Mouse (Mus musculus) embryonic facial prominence, embryonic 10.5 days (tissue): ENCODE results near the gene Gm49405. TPM values are rescaled to one million over a fixed set of nuclear protein-coding genes. Genes with fewer than 3 reads are reported as not detected.
"Not testable (repeated sequence)": the region's sequence is repeated elsewhere in the genome, so short reads cannot be mapped to it uniquely, and the experiment has no call there.

Experiments used
- DNase-seq: peaks from one replicate; pipeline ENCODE4 v3.0.0-alpha.2; 2017; ENCODE audit warnings: low spot score
- H3K27ac ChIP-seq: fragments of 300-500 bp; sonication (generic); replicated peaks from 2 replicates; pipeline ENCODE4 v1.5.1; 2016; ENCODE audit warnings: mild to moderate bottlenecking
- H3K27me3 ChIP-seq: fragments of 300-500 bp; sonication (generic); replicated peaks from 2 replicates; pipeline ENCODE4 v1.6.1; 2016; ENCODE audit warnings: low read depth, mild to moderate bottlenecking; ENCODE audit not compliant: poor library complexity, severe bottlenecking
- H3K36me3 ChIP-seq: fragments of 300-500 bp; sonication (generic); replicated peaks from 2 replicates; pipeline ENCODE4 v1.6.1; 2016; ENCODE audit warnings: mild to moderate bottlenecking, moderate library complexity
- H3K4me1 ChIP-seq: fragments of 300-500 bp; sonication (generic); 2 replicates; pipeline ENCODE4 v1.6.1; 2016
- H3K4me3 ChIP-seq: fragments of 300-500 bp; sonication (generic); 2 replicates; pipeline ENCODE4 v1.5.1; 2016; ENCODE audit warnings: mild to moderate bottlenecking, moderate library complexity
- H3K9me3 ChIP-seq: fragments of 300-500 bp; sonication (generic); 2 replicates; pipeline ENCODE4 v1.6.1; 2016; ENCODE audit warnings: mild to moderate bottlenecking
- WGBS: fragments of 180-500 bp; shearing (Covaris S2); methylation state at CpG from one replicate; pipeline ENCODE4 v1.1.7; 2016; 5-methylcytosine and 5-hydroxymethylcytosine counted together
- polyA plus RNA-seq: library from polyadenylated mRNA; unstranded; fragments of >200 nt; fragmentation: Nextera tagmentation; extraction: Ambion mirVana; gene quantifications from 2 replicates; pipeline ENCODE4 v1.2.1, GENCODE M21; 2016

Gm49405 gene
- polyA plus RNA-seq = 4.5 and 4.6 TPM in 2 replicates

DNA sequence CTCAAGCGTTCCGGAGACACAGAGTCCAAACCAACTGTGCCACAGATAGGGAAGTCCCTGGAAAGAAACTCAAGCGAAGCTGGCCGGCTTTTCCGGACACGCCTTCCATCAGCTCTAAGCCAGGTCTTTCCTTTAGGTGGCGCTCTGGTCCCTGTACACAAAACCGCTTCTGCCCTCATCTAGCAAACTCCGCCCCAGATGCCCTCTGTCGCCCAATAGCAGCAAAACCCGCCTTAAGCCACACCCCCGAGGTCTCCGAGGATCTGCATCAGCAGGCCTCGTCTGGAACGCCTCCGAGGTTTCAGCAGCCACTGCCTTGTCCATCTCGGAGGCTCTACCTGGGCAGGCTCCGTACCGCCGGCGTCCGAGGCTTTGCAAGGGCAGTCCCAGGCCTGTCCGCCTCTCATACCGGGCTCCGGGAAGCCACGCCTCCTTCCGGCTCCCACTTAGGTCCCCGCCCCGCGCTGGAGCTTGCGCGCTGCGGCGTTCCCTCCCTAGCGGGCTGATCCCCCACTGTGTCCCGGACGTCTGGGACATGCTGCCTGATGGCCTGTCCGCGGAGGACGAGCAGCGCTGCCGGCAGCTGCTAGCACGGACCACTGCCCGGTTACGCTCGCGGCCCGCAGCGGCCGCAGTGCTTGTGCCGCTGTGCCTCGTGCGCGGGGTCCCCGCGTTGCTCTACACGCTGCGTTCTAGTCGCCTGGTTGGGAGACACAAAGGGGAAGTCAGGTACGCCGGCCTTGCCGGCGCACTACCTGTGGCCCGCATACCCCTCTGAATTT lies at the start of gene Gm49405, which contains the start of gene Nudt8:
Gm49405 (plus strand) TSS at position 508 of the 782 bp plus-strand sequence.
Nudt8 (plus strand) TSS at position 462 of the 782 bp plus-strand sequence.
- peak within 1 kb of the TSS; percentile 96 for H3K27ac ChIP-seq
- under 1% methylated on average over 64 of the region's 64 CpGs for WGBS
- H3K4me1 ChIP-seq = peaks cover 51% of the 10 kb centered on the region
- H3K4me3 ChIP-seq = peak within 1 kb of the TSS; percentile 90
- H3K36me3 ChIP-seq = peaks cover 11% of the 10 kb centered on the region
- no peaks in the 10 kb centered on the region for H3K9me3 ChIP-seq
- peak; percentile 96 for DNase-seq
- peaks cover 13% of the 10 kb centered on the region; the same call in 1 of the 2 replicates for H3K27me3 ChIP-seq

DNA sequence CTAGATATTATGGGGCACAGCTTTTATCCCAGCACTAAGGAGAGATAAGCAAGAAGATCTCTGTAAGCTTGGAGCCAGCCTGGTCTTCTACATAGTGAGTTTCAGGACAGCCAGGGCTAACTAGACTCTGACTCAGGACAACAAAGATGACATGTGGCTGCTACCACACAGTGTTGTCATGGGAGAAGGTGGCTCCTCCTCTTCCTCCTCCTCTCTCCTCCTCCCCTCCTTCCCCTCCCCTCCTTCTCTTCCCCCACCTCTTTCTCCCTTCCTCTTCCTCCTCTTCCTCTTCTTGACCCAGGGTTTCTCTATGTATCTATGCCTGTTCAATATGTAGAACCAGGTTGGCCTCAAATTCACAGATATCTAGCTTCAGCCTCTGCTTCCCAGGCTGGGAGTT lies 49.0 kb upstream of the Gm49405 start:
- H3K9me3 ChIP-seq = no peaks in the 10 kb centered on the region
- no peaks in the 10 kb centered on the region for H3K36me3 ChIP-seq
- H3K27ac ChIP-seq = no peak overlapping the region
- H3K4me1 ChIP-seq = peaks cover 3% of the 10 kb centered on the region; the same call in 1 of the 2 replicates
- no peak for DNase-seq
- H3K27me3 ChIP-seq = no peaks in the 10 kb centered on the region
- no peak overlapping the region for H3K4me3 ChIP-seq

DNA sequence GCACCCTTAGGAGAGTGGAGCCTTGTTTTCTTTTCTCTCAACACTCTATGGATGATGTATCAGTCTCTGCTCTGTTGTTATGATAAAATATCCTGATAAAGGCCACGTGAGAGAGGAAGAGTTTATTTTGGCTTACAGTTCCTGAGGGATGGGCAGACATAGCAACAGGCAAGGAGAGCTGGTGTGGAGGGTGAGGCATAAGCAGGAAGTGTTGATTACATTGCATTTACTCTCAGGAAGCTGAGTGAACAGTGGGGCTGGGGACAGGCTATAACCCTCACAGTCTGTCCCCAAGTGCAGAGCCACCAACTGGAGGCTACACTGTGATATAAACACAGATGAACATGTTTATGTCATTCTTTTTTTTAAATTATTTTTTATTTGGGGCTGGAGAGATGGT lies 48.3 kb upstream of the Gm49405 start:
- Histone ChIP-seq H3K4me3 (no peak overlapping the region), H3K27ac (no peak overlapping the region), H3K9me3 (no peaks in the 10 kb centered on the region), H3K27me3 (no peaks in the 10 kb centered on the region), H3K36me3 (no peaks in the 10 kb centered on the region), H3K4me1 (0 out of 2 replicates have a peak, but pooled peaks cover 3% of the 10 kb centered on the region)
- DNase-seq = no peak
- whole genome bisulfite sequencing = 50% methylated on average over 1 of the region's 1 CpGs

DNA sequence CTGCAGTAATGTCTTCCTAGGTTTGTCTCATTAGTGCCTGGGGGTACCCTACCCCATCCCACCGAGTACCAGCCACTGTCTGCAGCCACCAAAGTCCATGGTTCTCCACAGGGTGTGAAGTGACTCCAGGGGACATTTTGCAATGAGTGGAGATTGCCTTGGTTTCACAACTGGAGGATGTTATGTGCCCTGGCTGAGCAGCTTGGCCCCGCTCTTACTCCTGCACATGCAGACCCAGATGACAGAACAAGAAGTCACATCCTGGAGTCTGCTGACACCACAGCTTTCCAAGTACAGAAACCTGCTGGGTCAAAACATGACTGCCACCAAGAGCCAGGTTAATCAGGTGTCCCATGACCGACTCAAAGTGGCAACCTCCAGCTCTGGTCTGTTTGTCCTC lies 45.4 kb upstream of the Gm49405 start:
- no peak for DNase-seq
- no peaks in the 10 kb centered on the region for H3K36me3 ChIP-seq
- no peak overlapping the region for H3K27ac ChIP-seq
- WGBS = 81% methylated on average over 3 of the region's 3 CpGs
- H3K27me3 ChIP-seq = no peaks in the 10 kb centered on the region
- H3K4me1 ChIP-seq = 0 out of 2 replicates have a peak, but pooled peaks cover 3% of the 10 kb centered on the region
- H3K9me3 ChIP-seq = no peaks in the 10 kb centered on the region
- H3K4me3 ChIP-seq = no peak overlapping the region

DNA sequence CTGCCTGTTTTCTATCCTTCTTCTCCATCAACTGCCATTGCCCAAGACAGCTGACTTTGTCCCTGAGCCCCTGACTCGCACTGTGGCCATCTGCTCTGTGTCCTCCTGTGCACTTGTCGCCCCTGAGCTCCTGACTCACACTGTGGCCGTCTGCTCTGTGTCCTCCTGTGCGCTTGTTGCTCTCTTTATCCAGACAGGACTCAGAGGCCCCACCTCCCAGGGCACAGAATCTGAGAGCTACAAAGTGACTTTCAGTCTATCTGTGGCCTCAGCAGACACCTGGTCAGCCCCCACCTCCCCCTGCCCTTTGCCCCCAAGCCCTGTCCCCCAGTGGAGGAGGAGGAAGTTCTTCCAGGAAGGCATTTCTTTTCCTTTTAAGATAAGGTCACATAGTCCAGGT lies 44.6 kb upstream of the Gm49405 start:
- no peaks in the 10 kb centered on the region for H3K27me3 ChIP-seq
- no peak overlapping the region for H3K27ac ChIP-seq
- no peak overlapping the region for H3K4me3 ChIP-seq
- H3K36me3 ChIP-seq = no peaks in the 10 kb centered on the region
- H3K9me3 ChIP-seq = no peaks in the 10 kb centered on the region
- DNase-seq = no peak
- 0 out of 2 replicates have a peak, but pooled peaks cover 3% of the 10 kb centered on the region for H3K4me1 ChIP-seq
- 69% methylated on average over 4 of the region's 4 CpGs for WGBS

DNA sequence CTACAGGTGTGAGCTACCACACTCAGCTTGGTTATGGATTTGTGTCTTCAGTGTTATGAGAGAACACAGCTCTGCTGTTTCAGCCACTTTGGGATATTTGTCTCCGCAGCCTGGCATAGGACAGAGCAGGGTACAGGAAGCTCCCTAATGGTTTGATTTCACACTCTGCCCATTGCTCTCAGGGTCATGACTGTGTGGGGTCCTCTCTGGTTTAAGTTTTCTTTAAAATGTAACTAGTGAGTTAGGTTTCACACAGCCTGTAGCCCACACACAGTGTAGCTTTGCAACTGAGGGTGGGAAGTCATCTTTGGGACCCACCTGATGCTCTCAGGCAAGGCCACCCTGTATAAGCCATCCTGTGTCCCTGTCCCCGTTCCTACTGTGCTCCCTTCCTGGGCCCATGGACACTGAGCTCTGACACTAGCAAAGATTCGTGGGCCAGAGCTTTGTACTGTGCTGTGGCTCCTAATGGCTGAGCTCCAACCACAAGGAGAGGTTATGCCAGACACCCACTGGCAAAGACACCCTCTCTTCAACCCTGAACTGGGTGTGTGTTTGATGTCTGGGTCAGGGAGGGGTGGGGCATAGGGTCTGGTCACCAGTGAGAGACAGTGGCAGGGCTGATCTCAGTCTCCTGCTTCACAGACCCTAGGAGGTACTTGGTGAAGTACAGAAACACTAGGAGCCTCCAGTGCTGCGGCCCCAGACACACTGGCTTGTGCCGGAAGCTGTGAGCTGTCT lies 43.0 kb upstream of the Gm49405 start:
- not testable (repeated sequence) for DNase-seq, H3K36me3 ChIP-seq
- 76% methylated on average over 5 of the region's 5 CpGs for WGBS

DNA sequence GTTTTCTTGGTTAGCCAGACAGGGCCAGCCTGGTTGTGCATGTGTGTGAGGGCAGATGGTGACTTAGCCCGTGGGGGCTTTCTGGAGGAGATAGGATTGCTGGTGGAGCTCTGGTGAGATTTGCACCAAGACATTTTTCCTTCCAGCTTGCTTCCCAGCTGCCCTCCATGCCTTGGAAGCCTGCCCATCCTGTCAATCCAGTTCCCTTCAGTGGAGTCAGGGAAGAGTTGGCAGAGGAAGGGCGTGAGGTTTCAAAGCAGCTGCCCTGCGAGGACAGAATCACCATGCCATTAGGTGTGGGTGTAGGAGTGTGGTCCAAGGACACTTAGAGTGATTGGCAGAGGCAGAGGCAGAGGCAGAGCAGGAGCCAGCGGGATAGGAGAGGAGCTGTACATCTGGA lies 42.0 kb upstream of the Gm49405 start, which contains the start of gene Aldh3b3:
Aldh3b3 (plus strand) TSS at position 176 of the 400 bp plus-strand sequence.
- no peaks in the 10 kb centered on the region for H3K27me3 ChIP-seq
- H3K9me3 ChIP-seq = no peaks in the 10 kb centered on the region
- H3K4me1 ChIP-seq = 0 out of 2 replicates have a peak, but pooled peaks cover 3% of the 10 kb centered on the region
- DNase-seq = no peak
- 80% methylated on average over 4 of the region's 4 CpGs for WGBS
- H3K36me3 ChIP-seq = no peaks in the 10 kb centered on the region
- H3K4me3 ChIP-seq = no peak within 1 kb of the TSS
- H3K27ac ChIP-seq = no peak within 1 kb of the TSS

More for the DNA sequence above, 43.0 kb upstream of the Gm49405 start:
- H3K4me1 ChIP-seq, H3K27me3 ChIP-seq, H3K9me3 ChIP-seq, H3K4me3 ChIP-seq, H3K27ac ChIP-seq: not testable (repeated sequence)

DNA sequence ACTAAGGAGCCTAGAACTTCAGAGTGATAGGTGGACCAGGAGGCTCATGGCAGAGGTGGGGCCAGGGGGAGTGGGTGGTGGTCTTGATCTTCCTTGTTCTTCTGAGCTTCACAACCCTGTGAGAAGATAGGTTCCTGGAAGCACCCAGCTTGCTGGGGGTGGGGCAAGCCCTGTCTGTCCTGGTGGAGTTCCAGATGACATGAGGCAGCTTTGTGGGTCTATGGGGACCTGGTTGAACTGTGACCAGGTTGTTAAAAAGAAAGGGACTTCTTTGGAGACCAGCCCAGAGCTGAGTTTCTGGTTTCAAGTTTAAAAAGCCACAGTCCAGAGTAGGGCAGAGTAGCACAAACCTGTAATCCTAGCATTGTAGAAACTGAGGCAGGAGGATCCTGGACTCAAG lies 41.4 kb upstream of the Gm49405 start:
- no peaks in the 10 kb centered on the region for H3K27me3 ChIP-seq
- H3K4me1 ChIP-seq = 0 out of 2 replicates have a peak, but pooled peaks cover 3% of the 10 kb centered on the region
- no peaks in the 10 kb centered on the region for H3K36me3 ChIP-seq
- H3K4me3 ChIP-seq = no peak overlapping the region
- no peaks in the 10 kb centered on the region for H3K9me3 ChIP-seq
- H3K27ac ChIP-seq = no peak overlapping the region
- DNase-seq = no peak

DNA sequence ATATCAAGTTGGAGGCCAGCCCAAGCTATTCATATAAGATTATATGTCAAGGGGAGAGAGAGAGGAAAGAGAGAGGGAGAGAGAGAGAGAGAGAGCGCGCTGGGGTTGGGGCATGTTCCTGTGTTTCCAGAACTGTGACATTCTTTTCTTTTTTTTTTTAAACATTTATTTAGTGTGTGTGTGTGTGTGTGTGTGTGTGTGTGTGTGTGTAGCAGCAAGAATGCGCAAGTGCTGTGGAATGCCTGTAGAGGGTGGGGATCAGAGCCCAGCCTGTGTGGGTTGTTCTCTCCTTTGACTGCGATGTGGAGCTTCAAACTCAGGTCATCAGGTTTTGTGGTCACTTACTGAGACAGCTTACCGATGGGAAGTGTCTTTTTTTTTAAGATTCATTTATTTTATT lies 40.2 kb upstream of the Gm49405 start:
- Histone ChIP-seq H3K27me3 (no peaks in the 10 kb centered on the region), H3K27ac (no peak overlapping the region), H3K36me3 (no peaks in the 10 kb centered on the region), H3K4me3 (no peak overlapping the region), H3K4me1 (0 out of 2 replicates have a peak, but pooled peaks cover 3% of the 10 kb centered on the region), H3K9me3 (no peaks in the 10 kb centered on the region)
- 85% methylated on average over 5 of the region's 5 CpGs for whole genome bisulfite sequencing
- no peak for DNase-seq

DNA sequence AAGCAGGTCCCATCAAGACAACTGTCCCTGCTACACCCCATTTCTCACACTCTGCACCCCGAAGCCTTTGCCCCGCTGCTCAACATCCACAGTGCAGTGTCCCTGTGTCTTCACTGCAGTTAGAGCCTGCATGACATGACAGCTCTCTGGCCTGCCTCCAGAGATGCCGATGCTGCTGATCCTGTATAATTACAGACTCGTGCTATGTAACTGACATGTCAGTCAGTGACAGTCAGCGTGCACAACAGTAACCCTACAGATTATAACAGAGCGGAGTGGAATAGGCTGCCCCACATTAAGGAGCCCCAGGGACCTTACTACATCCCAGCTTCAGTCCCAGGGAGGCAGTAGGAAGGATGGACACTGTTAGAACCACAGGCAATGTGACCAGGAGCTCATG lies 38.6 kb upstream of the Gm49405 start:
- WGBS = 87% methylated on average over 6 of the region's 6 CpGs
- DNase-seq, H3K4me3 ChIP-seq, H3K4me1 ChIP-seq, H3K36me3 ChIP-seq, H3K9me3 ChIP-seq, H3K27me3 ChIP-seq, H3K27ac ChIP-seq: not testable (repeated sequence)

DNA sequence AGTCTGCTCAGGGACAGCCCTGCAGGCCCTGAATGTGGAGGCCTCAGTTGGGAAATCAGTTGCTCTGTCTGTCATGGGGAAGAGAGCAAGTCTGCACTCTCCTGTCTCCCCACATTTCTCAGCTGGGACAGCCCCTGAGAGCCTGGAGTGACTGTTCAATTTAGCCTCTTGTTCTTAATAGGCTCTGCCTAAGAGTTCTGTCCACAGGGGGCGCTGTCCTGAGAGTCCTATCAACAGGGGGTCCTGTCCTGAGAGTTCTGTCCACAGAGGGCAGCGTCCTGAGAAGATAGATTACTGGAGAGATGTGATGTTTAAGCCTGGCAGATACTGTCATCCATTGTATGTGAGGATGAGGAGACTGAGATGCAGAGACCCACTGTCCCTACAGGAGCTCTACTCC lies 38.0 kb upstream of the Gm49405 start:
- Histone ChIP-seq H3K27ac (no peak overlapping the region), H3K4me1 (no peaks in the 10 kb centered on the region), H3K36me3 (no peaks in the 10 kb centered on the region), H3K9me3 (no peaks in the 10 kb centered on the region), H3K4me3 (no peak overlapping the region), H3K27me3 (no peaks in the 10 kb centered on the region)
- no peak for DNase-seq
- 16% methylated on average over 2 of the region's 2 CpGs for WGBS

DNA sequence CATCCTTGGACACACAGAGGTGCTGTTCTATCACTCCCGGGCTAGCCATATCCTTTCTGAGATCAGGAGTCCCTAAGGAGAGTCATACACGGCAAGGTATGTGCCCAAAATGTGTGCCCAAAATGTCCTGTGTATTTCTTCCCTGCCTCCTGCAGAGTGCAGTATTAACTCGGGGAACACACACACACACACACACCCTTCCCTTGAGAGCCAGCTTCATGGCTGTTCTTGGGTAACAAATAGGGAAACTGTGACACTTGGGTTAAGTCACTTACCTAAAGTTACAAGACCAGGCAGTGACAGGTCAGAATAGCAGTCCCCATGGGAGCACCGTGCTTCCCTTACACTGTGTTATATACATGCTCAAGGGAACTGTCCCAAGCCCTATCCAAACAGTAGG lies 36.4 kb upstream of the Gm49405 start:
- H3K36me3 ChIP-seq = no peaks in the 10 kb centered on the region
- no peaks in the 10 kb centered on the region for H3K27me3 ChIP-seq
- H3K4me3 ChIP-seq = no peak overlapping the region
- no peaks in the 10 kb centered on the region for H3K9me3 ChIP-seq
- 74% methylated on average over 4 of the region's 4 CpGs for WGBS
- H3K4me1 ChIP-seq = peaks cover 5% of the 10 kb centered on the region
- H3K27ac ChIP-seq = no peak overlapping the region
- DNase-seq = no peak
